Mouse (Mus musculus) monocyte, adult 2 months (primary cell): ENCODE measurements around the gene Cdk17.

Experiments
- DNase-seq, 2 experiments: peaks; one replicate each; pipeline ENCODE4 v3.0.0; 2022; ENCODE audit warnings: low spot score in 2 of 2, low read depth in 1 of 2

Cdk17 gene

DNA sequence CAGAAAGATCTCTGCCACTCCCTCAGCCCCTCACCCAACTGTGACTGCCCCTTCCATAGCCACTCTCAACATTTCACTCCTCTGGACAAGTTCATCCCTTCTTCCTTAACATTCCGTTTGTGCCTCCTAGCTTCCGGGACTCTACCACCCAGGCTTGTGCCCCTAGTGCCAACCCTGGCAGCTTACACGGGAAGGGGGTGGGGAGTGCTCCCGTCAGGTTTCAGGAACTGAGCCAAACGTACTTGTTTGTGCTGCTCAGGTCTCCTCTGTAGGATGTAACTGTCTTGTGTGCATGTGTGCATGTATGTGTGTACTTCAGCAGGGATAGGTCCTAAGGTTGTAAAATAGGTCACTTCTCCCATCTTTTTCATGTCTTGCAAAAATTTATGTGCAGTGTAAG lies 99.2 kb downstream of the Cdk17 start:
- no peak for DNase-seq

DNA sequence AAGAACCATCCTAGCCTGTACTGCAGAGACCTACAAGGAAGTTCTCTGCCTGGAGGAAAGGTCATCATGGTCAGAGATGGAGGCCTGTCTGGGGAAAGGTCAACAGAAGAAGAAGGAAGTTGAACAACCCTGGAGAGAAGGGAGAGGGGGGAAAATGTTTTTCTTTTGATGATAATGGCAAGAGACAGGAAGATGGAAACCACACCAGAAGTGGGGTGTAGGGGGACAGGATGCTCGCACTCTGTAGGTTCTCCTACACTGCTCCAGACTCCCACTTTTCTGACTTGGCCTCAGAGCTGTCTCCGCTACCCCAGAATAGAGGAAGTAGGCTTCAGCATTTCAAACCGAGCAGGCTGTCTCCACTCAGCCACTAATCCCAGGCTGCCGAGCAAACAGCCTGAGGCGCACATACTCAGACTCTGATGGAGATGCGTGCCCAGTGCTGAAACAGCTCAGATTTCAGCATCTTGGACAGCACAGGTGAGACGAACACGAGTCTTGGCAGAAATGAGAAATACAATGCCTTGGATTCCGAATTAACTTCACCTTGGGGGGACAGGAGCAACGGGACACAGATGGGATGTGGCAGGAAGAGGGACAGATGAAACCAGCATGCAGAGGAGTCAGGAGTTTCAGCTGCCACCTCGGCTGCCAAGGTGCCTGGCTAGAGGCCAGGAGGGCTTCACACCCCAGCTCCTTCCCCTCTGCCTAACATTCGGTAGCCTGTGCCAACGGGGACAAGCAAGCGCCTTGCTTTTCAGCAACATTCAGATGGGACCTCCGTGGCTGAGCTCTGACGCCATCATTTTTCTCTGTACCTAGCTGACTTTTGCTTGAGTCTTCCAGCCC lies 100.7 kb downstream of the Cdk17 start:
- peak; percentile 22 to 61 for DNase-seq

- DNase-seq, result no peak
Measured at GRCm38 (mm10) chr10:93261981-93262499, 101.4 kb downstream of the Cdk17 start.

DNA sequence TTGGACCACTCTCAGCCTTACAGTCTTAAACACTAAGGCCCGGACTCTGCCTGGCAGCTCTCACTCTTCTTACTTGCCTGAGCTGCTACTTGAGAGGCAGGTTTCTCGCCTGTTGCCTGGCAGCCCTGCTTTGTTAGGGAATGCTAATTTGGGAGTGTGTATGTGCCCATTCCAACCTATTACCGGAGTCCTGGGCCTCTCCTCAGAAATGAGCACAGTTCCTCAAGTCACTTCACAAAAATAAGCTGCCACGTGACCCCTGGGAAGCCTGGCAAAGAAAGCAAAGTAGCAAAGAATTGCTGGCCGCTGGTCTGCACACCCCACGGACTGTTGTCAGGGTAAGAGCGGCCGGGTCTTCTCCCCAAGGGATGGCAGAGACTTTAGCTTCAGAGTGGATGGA lies 102.8 kb downstream of the Cdk17 start:
- DNase-seq, result no peak

DNA sequence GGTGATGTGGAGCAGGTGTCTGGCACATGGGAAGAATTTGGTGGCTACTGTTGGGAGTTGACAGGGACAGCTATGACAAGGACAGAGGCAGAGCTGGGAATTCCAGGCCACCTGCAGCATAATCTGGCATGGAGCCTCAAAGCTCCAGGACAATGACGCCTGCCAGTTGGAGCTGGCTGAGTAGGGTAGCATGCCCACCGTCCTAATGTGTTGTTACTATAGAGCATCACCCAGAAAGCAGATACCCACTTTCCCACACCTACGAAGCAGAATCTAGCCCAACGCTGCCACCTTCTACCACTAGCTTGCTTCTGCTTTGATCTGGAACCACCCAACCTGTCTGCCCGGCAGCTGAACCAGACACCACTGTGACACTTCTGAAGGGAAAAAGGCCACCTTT lies 103.3 kb downstream of the Cdk17 start:
- DNase-seq, result no peak

DNA sequence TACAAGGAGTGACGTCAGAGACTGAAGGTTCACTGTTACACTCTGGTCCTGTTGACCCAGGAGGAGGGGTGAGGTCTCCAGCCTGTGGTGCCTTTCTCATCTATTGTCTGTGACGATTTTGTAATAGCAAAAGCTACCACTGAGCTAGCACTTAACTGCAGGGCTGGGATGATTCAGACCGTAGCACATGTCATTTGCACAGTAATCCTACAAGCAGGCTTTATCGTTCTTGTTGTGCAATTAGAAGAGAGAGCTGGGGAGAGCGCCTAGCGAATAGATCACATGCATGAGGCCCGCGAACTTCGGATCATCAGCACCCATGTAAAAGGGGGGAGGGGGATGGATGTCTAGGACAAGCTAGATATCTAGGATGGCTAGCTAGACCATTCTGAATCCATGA lies 105.2 kb downstream of the Cdk17 start:
- no peak for DNase-seq

GRCm38 (mm10) chr10:93266521-93266920 lies 105.8 kb downstream of the Cdk17 start:
- no peak for DNase-seq

- no peak for DNase-seq
Measured at GRCm38 (mm10) chr10:93267509-93267908, 106.8 kb downstream of the Cdk17 start.

DNA sequence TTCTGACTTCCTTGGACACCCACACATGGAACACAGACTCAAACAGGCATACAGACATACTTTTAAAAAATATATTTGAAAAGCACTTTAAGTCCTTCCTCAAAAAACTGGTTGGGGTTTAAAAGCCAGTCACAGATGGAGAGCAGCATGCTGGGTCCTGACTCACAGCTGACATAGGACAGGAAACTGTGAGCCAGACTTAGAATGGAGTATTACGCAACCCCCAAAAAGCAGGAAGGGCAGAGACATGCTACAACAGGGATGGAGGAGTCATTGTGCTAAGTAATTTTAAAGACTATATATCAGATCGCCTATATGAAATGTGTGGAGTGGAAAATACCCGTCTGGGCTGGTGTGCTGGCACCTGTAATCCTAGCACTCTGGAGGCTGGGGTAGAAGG lies 107.7 kb downstream of the Cdk17 start:
- peak; percentile 38 to 39 for DNase-seq

- DNase-seq, result no peak
Measured at GRCm38 (mm10) chr10:93269744-93270143, 109.1 kb downstream of the Cdk17 start.

- DNase-seq, result no peak
Measured at GRCm38 (mm10) chr10:93270889-93271460, 110.3 kb downstream of the Cdk17 start.

DNA sequence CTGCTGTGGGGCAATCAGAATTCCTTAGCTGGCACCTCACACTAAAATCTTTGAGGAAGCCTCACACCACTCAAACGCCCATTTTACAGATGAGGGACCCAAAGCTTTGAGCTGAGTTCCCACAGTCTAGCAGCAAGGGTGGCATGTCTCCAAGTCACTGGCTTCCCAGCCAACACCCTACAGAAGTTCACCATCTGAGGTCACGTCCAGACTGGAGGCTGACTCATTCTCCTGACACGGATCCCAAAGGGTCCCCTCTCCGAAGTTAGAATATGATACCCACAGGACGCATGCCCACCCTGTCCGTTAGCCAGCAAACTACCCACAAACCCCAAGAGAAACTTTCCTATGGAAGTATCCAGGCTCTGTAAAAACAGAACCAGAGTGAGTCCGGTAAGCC lies 111.2 kb downstream of the Cdk17 start:
- no peak for DNase-seq

GRCm38 (mm10) chr10:93272986-93273982 lies 112.6 kb downstream of the Cdk17 start:
- DNase-seq, result no peak

GRCm38 (mm10) chr10:93274277-93274696 lies 113.6 kb downstream of the Cdk17 start:
- no peak for DNase-seq

- DNase-seq, result no peak
Measured at GRCm38 (mm10) chr10:93275212-93276136, 114.8 kb downstream of the Cdk17 start.

DNA sequence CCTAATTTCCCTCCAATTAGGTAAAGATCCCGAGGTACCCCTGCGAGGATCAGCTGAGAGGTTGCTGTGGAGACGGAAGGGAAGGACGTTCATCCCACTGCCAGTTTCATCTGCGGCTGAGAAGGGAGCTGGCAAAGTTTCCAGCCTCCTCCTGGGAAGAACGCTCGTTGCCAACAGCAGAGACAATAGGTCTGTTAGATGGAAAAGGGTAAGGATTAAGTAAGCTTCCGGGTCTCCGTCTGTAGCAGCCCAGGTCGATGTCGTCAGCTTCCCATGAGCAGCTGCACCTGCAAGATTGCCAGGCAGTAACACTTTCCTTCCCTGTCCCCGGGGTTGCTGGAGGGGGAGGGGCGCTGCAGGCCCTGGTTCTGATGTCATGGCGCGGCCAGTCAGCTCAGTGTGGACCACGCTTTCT lies 115.7 kb downstream of the Cdk17 start:
- DNase-seq, result no peak

DNA sequence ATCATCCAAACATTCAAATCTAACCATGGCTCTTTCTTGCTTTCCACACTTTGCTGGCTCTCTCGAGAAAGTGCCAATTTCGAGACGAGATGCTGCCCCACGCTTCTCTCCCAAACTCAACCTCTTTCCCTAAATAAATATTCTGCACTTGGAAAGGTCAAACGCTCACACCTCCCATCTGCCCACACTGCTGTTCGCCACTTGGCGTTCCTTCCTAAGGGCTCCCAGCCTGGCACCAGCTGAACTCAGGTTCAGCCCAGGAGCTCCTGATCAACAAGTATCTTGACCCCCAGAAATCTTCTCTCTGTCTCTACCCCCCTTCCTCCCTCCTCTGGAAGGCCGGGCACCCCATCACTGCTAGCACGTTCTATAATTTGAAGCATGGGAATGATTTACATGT lies 116.2 kb downstream of the Cdk17 start:
- no peak for DNase-seq

DNA sequence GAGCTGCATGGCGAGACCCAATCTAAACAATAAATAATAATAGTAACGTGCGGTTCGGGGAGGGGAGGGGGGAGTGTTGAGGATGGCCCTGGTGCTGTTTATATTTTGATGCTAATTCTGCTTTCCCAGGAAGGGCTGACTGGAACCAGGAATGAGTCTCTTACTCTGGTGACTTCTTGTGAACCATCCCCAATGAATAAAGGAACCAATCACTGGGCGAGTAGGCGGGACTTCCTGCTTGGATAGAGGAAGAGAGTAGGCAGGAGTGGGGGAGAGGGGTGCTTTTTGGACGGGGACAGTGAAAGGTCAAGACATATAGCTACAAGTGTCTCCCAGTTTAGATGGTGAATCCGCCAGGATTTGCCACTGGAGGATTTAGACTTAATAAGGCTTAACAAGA lies 117.7 kb downstream of the Cdk17 start:
- DNase-seq, result no peak

DNA sequence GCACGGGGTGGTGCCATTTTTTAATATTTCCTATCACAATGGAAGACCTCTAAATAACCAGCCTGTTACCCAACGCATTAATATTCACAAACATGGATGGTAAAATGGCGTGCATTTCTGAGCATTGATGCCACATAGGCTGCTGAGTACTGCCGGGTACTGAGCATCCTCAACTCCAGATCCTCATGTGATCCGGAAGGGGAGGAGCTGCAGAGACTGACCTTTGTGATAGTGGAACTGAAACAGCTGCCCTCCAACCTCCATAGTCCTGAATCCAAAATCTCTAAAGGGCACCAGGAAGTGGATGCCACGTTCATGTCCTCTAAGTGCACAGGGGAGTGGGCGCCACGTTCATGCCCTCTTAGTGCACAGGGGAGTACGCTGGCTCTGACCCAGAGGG lies 118.4 kb downstream of the Cdk17 start:
- DNase-seq, result no peak

GRCm38 (mm10) chr10:93280586-93280985 lies 119.9 kb downstream of the Cdk17 start:
- DNase-seq, result no peak
